Mouse (Mus musculus) thymus, adult 2 months (tissue): Measurements from ENCODE around the gene Lgr5. TPM values are rescaled to one million over a fixed set of nuclear protein-coding genes. Genes with fewer than 3 reads are reported as not detected.

ENCODE experiments used
- DNase-seq: peaks from one replicate; pipeline ENCODE4 v3.0.0; 2021
- H3K27ac ChIP-seq: fragments of 200-500 bp; 2 replicates; pipeline ENCODE4 v1.5.1; 2012; ENCODE audit warnings: low read length, control low read depth; ENCODE audit not compliant: control insufficient read depth, insufficient read depth
- H3K27me3 ChIP-seq: fragments of 200-500 bp; 2 replicates; pipeline ENCODE4 v1.6.1; 2012; ENCODE audit warnings: mild to moderate bottlenecking, low read length, moderate library complexity, mixed read lengths; ENCODE audit not compliant: control insufficient read depth, insufficient read depth
- H3K36me3 ChIP-seq: fragments of 200-500 bp; 2 replicates; pipeline ENCODE4 v1.6.1; 2012; ENCODE audit warnings: mild to moderate bottlenecking, low read length, moderate library complexity; ENCODE audit not compliant: control insufficient read depth, insufficient read depth
- H3K4me1 ChIP-seq: fragments of 200-500 bp; replicated peaks from 2 replicates; pipeline ENCODE4 v1.6.1; 2012; ENCODE audit warnings: low read length; ENCODE audit not compliant: control insufficient read depth, insufficient read depth
- H3K4me3 ChIP-seq: fragments of 200-500 bp; 2 replicates; pipeline ENCODE4 v1.5.1; 2012; ENCODE audit warnings: mild to moderate bottlenecking, low read length, control low read depth, moderate library complexity; ENCODE audit not compliant: control insufficient read depth, insufficient read depth
- CTCF ChIP-seq: fragments of 200-500 bp; IDR thresholded peaks from 2 replicates; pipeline ENCODE4 v1.5.1; 2012; ENCODE audit warnings: mild to moderate bottlenecking, control low read depth, low read length, moderate library complexity, borderline replicate concordance; ENCODE audit not compliant: control insufficient read depth, poor library complexity, insufficient read depth; ENCODE audit errors: extremely low read depth
- POLR2A ChIP-seq: fragments of 200-500 bp; IDR thresholded peaks from 2 replicates; pipeline ENCODE4 v1.6.1; 2012; ENCODE audit warnings: mild to moderate bottlenecking, low read length, control low read depth, moderate library complexity; ENCODE audit not compliant: control insufficient read depth, poor library complexity, insufficient read depth; ENCODE audit errors: extremely low read depth
- WGBS: fragments of 180-500 bp; shearing (Covaris S2); methylation state at CpG from one replicate; pipeline ENCODE4 v1.1.7; 2018; 5-methylcytosine and 5-hydroxymethylcytosine counted together
- polyA plus RNA-seq: library from polyadenylated mRNA; depleted of rRNA; stranded (reverse); fragments of >200 nt; gene quantifications from 2 replicates; pipeline ENCODE4 v1.2.3, GENCODE M21; 2012

The Lgr5 gene
- polyA plus RNA-seq, 1 experiment: 0.15 TPM

DNA sequence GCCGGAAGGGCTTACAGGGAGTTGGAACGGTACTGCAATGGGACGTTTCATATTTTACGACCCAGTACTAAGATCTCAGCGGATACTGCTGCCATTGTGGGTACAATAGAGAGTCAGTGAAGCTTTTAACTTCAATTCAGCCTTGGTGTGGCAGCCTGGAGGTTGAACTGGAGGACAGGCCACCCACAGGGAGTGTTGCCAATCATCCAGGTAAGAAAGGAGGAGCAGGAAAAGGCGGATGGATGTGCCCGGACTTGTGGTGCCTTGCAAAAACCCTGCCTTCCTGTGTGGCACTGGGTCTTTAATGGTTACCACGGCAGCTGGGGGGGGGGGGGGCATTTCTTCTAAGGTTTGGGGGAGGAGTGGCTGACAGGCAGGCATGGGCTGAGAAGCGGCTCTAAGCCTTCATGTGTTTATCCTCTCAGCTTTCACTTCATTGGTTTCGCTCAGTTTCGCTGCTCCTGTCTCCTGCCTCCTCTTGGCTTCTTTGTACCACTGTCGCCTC lies 30.8 kb downstream of the Lgr5 start:
- no peak overlapping the region for H3K4me3 ChIP-seq
- WGBS: 65% methylated on average over 12 of the region's 12 CpGs
- no peak overlapping the region for H3K27ac ChIP-seq
- no peak for TF ChIP-seq POLR2A
- TF ChIP-seq CTCF: no peak
- H3K4me1 ChIP-seq: no peaks in the 10 kb centered on the region
- H3K27me3 ChIP-seq: no peaks in the 10 kb centered on the region
- no peaks in the 10 kb centered on the region for H3K36me3 ChIP-seq
- no peak for DNase-seq

DNA sequence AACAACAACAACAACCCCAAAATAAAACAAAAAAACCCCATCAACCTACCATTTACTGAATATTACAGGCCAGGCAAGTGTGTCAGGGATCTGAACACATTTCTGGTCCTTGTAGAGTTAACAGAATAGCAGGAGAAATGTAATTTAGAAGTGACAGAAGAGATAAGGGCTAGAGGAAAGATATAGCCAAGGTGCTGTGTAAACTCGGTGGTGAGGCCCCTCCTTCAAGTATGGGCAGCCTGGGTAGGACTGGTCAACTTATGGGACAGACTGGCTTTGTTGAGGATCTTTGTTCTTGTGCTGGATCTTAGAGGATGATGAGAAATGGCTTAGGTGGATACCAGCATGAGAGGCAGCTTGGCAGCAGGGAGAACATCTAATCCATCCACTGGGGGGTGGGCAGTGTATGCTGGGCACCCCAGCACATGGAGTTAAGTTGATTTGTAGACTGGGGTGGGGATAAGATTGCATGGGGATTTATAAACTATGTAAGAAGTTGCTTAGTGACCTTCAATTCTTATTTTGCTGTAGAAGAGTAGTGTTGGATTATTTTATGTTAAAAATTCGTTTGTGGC lies 32.3 kb downstream of the Lgr5 start:
- DNase-seq: no peak
- 67% methylated on average over 2 of the region's 2 CpGs for WGBS

DNA sequence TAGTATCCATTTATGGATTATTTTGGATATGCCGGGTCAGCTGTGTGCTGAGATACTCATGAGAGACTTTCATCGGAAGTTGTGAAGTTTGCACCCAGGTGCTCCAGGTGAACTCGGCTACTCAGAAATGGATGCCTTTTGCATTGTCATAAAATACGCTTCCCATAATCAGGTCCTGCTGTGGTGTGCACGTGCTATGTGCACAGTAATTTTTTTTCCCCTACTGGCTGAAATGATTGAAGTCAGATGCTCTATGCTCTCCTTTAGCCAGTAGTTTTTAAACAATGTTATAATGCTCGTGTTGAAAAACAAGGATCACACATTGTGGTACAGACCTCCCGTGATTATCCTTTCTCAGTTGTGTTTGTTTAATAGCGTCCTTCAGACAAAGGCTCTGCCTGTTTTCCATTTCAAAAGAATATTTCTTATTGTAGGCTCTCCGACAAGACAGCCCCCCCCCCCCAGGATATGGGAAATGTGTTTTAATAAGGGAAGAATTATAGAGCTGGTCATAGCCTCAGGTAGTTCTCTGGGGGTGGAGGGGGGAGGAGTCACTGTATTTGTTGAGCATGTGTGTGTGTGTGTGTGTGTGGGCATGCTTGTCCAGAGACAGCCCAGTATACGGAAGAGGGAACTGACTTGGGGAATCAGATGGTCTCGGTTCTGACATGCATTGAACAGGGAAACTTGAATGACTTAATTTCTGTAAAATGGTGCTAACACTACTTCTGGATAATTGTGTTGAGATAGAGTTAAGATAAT lies 34.0 kb downstream of the Lgr5 start:
- 93% methylated on average over 11 of the region's 11 CpGs for WGBS
- TF ChIP-seq POLR2A: no peak
- no peak for TF ChIP-seq CTCF
- DNase-seq: no peak

More for the DNA sequence above, 32.3 kb downstream of the Lgr5 start:
- no peaks in the 10 kb centered on the region for H3K4me1 ChIP-seq
- no peaks in the 10 kb centered on the region for H3K36me3 ChIP-seq
- H3K4me3 ChIP-seq: no peak overlapping the region
- TF ChIP-seq CTCF (no peak), POLR2A (no peak)
- no peaks in the 10 kb centered on the region for H3K27me3 ChIP-seq
- H3K27ac ChIP-seq: no peak overlapping the region

DNA sequence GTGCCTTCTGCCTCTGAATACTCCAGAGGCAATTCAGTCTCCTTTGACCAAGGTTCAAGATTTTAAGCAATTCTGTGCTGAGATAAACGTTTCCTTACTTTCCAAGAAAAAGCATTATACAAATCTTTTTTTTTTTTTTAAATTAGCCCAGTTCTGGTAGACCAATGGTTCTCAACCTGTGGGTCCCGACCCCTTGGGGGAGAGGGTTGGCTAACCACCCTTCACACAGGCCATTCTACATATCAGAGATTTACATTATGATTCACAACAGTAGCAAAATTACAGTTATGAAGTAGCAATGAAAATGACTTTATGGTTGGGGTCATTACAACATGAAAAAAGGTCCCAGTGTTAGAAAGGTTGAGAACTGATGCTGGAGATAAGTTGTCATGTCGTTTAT lies 36.5 kb downstream of the Lgr5 start:
- Histone ChIP-seq H3K36me3 (no peaks in the 10 kb centered on the region), H3K27me3 (no peaks in the 10 kb centered on the region), H3K27ac (no peak overlapping the region), H3K4me3 (no peak overlapping the region), H3K4me1 (no peaks in the 10 kb centered on the region)
- TF ChIP-seq POLR2A (no peak), CTCF (no peak)
- 74% methylated on average over 3 of the region's 3 CpGs for WGBS
- no peak for DNase-seq

More for the DNA sequence above, 34.0 kb downstream of the Lgr5 start:
- no peak overlapping the region for H3K27ac ChIP-seq
- H3K36me3 ChIP-seq: no peaks in the 10 kb centered on the region
- no peaks in the 10 kb centered on the region for H3K4me1 ChIP-seq
- H3K4me3 ChIP-seq: no peak overlapping the region
- no peaks in the 10 kb centered on the region for H3K27me3 ChIP-seq

DNA sequence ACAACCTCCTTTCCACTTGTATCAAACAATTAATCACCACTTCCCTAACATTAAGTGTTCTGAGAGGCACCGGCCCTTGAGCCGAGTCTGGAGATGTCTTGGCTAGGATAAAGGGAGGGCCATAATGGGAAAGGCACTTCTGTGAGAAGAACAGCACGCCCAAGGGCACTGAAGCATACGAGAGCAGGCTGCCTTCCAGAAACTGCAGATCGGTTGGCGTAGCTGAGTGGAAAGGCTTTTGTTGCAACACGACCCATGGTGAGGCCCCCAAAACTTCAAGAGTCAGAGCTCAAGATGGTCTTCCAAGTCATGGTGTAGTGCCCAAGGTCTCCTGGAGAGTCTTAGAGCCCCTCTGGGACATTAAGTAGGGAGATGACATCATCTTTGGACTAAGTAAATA lies 37.3 kb downstream of the Lgr5 start:
- WGBS: 95% methylated on average over 7 of the region's 7 CpGs
- Histone ChIP-seq H3K4me1 (no peaks in the 10 kb centered on the region), H3K27me3 (no peaks in the 10 kb centered on the region), H3K27ac (no peak overlapping the region), H3K4me3 (no peak overlapping the region), H3K36me3 (no peaks in the 10 kb centered on the region)
- DNase-seq: no peak
- TF ChIP-seq CTCF (no peak), POLR2A (no peak)

DNA sequence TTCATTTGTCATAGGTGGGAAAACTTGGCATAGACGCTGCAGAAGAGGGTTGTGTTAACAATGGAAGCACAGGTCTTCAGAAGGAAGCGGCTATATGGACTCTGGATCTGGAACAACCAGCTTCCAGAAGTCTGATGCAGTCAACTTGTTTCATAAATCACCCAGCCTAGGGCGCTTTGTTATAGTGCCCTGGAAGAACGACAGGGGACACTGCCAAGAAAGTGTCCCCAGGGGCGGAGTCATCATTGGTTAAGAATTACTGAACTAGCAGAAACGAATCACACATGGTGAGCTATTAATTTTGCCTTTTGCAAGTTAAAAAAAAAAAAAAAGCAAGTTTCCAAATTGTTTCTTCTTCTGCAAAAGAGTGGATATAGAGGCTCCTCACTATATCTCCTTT lies 44.7 kb downstream of the Lgr5 start:
- no peak for TF ChIP-seq CTCF
- no peak for TF ChIP-seq POLR2A
- Histone ChIP-seq H3K4me3 (no peak overlapping the region), H3K4me1 (no peaks in the 10 kb centered on the region), H3K27me3 (no peaks in the 10 kb centered on the region), H3K36me3 (no peaks in the 10 kb centered on the region), H3K27ac (no peak overlapping the region)
- no peak for DNase-seq
- WGBS: 92% methylated on average over 6 of the region's 6 CpGs
